Mouse (Mus musculus): Measurements from ENCODE around the gene Dennd4b.

Gene Dennd4b

GRCm38 (mm10) chr3:90265034-90265931 is at the start of gene Dennd4b:
Dennd4b (plus strand) TSS chr3:90265185.
- DNase-seq = peak; percentile 91

DNA sequence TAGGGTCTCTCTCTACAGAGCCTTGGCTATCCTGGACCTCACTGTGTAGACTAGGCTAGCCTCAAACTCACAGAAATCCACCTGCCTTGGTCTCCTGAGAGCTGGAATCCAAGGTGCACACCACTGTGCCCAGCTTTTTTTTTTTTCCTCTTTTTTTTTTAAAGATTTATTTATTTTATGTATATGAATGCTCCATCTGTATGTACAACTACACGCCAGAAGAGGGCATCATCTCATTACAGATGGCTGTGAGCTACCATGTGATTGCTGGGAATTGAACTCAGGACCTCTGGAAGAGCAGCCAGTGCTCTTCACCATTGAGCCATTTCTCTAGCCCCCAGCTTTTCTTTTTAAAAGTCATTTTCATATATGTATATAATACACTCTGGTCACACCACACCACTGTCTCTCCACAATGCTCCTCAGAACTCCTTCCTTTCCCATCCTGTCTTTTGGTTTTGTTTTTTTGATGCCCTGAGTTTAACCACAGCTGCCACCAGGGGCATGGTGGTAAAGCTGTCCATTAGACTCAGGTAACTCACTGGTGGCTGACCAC is 49.1 kb upstream of the Dennd4b start:
- no peak for DNase-seq

GRCm38 (mm10) chr3:90220088-90220487 is 44.9 kb upstream of the Dennd4b start:
- no peak for DNase-seq

DNA sequence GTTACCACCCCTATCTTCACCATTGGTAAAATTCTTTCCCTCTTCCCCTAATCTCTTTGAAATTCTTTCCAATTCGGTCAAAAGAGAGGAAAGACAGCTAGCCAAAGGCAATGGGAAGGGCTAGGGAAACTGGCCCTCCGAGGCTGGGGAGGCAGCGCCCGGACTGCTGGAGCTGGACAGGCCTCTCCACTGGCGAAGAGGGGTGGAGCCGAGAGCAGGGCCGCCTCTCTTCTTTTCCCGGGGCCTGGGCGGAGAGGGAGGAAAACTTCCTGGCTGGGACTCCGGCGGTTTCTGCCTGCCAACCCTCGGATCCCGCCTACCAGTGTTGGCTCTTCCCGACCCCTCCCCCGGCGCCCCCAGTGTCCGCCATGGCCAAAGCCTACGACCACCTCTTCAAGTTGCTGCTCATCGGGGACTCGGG is 44.4 kb upstream of the Dennd4b start:
- DNase-seq = peak; percentile 56

DNA sequence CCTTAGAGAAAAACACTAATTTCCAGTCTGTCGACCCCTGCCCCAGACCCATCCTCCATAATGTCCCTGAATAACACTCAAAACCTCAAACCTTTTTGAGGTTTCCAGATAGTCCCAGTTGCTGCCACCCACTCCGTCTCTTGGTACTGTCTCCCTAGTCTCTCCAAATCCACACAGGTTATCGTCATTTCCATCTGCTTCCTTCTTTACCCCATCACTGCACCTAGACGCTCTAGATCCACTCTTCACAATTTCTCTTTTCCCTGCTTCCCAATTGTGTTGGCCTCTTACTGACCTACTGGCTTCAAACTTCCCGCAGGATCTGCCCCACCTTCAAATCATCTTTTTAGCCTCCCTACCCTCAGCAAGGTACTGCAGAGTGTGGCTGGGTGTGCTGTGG is 43.9 kb upstream of the Dennd4b start:
- DNase-seq = no peak

- DNase-seq = no peak
Observed at GRCm38 (mm10) chr3:90222455-90222854, 42.5 kb upstream of the Dennd4b start.

- DNase-seq = no peak
Observed at GRCm38 (mm10) chr3:90222941-90223340, 42.0 kb upstream of the Dennd4b start.

- DNase-seq = no peak
Observed at GRCm38 (mm10) chr3:90224331-90224730, 40.7 kb upstream of the Dennd4b start.

- no peak for DNase-seq
Observed at GRCm38 (mm10) chr3:90231075-90231474, 33.9 kb upstream of the Dennd4b start.

GRCm38 (mm10) chr3:90231507-90232333 is 33.3 kb upstream of the Dennd4b start, which contains the start of gene Jtb:
Jtb (plus strand) TSS chr3:90231597.
- peak; percentile 93 for DNase-seq

GRCm38 (mm10) chr3:90241251-90241650 is 23.7 kb upstream of the Dennd4b start:
- DNase-seq = no peak

DNA sequence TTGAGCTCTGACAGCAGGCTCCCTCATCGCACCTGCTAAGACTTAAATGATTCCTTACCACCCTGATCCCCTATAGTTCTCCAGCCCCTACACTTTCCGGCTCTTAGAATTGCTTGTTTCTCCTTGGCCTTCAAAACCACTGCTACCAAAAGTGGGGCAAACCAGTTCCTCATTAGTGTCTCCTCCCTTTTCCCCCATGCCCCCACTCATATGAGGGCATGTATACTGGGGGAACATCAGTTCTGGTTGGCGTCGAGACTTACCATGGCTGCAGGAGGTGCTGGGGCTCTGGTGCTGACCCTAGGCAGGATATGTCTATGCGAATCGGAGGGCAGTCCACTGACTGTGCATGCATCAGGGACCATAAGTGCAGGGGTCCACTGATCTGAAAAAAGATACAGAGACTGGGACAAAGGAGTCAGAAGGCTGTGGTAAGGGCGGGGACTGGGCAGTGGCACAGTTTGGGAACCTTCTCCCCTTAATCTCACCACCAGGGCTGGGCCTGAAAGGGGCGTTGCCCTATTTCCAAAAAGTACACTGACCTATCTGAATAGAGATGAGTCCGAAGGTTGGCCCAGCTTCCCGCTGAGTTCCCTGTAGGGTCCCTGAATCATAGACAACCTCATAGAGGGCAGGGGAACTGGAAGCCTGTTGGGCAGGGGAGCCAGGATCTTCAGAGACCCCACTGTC is 23.2 kb upstream of the Dennd4b start:
- no peak for DNase-seq

- DNase-seq = no peak
Observed at GRCm38 (mm10) chr3:90242984-90243775, 21.8 kb upstream of the Dennd4b start, which contains the start of gene Creb3l4. Creb3l4 (minus strand) TSS chr3:90243512.

DNA sequence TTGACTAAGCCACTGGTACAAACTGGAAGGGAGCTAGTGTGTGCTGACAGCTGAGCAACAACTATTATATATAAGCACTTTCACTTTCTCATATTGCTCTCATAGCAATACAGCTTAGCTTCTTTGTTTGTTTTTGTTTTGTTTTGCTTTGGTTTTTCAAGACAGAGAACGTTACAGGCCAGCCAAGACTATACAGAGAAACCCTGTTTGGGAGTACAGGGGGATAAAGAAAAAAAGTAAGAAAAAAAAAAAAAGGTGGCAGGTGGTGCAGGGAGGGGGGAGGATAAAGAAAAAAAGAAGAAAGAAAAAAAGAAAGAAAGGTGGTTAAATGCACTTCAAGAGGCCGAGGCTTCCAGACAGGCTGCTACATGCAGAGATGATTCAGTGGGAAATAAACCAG is 19.6 kb upstream of the Dennd4b start:
- no peak for DNase-seq

- no peak for DNase-seq
Observed at GRCm38 (mm10) chr3:90247630-90247959, 17.4 kb upstream of the Dennd4b start.

DNA sequence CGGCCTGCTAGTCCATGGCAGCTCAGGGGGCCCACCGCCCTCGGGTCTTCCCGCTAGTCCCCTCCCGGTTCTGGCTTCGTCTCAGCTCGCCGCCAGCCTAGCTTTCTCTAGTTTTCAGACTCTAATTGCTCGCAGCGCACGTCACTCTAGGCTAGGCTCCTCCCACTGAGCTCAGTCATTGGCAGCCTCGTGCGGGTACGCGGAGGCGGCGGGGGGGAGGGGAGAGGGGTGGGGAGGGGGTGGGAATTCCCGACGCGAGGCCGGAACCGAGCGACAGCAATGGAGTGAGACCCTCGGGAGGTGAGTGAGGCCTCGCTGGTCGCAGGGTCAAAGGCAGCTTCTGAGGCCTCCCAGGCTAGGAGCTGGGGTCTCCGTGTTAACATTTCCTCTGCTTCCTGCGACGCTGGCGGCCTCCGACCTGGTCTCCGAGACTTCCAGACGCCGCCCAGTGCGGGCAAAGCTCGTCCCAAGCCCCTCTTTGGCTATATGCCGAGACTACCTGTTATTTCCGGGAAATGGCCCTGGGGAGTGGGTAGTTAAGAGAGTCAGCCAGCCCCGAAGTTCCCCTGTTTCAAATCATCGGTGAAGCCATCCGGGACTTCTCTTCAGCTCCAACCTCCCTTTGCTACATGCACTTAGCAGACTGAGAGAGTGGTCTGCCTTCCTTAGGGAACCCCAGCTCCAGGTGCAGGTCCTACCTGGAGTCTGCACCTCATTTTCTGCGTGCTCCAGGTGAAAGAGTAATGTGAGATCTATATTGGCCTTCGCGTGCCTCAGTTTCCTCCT is 16.8 kb upstream of the Dennd4b start, which contains the start of gene Slc39a1:
TSS of gene Slc39a1 (plus strand) at position 213 of the 786 bp plus-strand sequence.
- DNase-seq = peak; percentile 91

DNA sequence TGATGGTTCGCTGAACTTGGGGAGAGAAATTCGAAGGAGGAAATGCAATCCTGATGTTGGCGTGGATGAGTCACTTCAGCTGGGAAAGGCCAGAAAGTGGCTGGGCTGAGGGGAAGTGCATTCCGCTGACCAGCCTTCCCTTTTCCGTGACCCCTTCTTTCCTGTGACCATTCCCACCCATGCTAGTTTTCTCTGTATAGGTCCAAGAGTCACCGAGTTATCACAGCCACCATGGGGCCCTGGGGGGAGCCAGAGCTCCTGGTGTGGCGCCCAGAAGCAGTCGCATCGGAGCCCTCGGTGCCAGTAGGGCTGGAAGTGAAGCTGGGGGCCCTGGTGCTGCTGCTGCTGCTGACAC is 16.3 kb upstream of the Dennd4b start:
- DNase-seq = peak; percentile 57

DNA sequence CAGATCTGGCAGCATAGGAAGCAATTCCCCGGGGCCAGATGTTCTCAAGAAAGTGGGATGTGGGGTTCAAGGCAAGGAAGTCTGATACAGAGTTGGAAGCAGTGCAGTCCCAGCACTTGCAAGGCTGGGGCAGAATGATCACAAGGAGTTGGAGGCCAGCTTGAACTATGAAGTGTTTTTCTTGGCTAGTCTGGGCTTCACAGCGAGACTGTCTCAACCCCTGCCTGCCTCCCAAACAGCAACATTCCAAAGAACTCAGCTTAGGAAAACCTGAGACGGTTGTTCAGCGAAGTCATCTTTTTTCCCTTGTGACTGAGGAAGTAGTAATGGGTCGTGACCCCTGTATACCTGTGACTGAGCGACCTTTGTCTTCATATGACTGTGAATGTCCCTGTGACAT is 14.2 kb upstream of the Dennd4b start:
- no peak for DNase-seq

DNA sequence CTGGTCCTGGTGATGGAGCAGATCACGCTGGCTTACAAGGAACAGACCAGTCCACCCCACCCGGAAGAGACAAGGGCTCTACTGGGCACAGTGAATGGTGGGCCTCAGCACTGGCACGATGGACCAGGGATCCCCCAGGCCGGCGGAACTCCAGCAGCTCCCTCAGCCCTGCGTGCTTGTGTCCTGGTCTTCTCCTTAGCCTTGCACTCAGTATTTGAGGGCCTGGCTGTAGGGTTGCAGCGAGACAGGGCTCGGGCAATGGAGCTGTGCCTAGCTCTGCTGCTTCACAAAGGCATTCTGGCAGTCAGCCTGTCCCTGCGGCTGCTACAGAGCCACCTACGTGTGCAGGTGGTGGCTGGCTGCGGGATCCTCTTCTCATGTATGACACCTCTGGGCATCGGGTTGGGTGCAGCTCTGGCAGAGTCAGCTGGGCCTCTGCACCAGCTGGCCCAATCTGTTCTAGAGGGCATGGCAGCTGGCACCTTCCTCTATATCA is 13.2 kb upstream of the Dennd4b start:
- peak; percentile 47 for DNase-seq

- DNase-seq = peak; percentile 62
Observed at GRCm38 (mm10) chr3:90252659-90253058, 12.3 kb upstream of the Dennd4b start.

DNA sequence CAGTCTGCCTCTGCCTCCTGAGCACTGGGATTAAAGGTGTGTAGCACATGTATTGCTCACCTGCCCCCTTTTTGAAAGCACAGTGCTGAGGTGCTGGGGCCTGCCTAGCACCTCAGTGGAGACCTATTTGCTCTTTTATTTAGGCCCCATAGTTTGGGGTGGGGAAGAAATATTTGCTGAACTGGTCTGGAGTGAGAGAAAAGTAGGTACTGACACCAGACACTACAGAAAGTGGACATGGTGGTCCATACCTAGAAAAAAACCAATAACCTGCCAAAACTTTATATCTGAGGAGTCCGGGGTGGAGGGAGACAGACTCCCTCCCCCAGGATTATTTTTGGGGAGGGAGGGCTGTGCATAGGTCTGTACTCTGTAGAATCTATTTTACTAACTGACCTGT is 11.8 kb upstream of the Dennd4b start:
- DNase-seq = peak; percentile 43
